Mouse (Mus musculus) testis, adult 2 months (tissue): ENCODE data around the gene Hils1. TPM values are rescaled to one million over a fixed set of nuclear protein-coding genes. Genes with fewer than 3 reads are reported as not detected.

ENCODE experiments used
- H3K27ac ChIP-seq: fragments of 200-500 bp; 2 replicates; pipeline ENCODE4 v1.5.1; 2012; ENCODE audit warnings: low read depth, low read length; ENCODE audit not compliant: control insufficient read depth, insufficient read depth
- H3K27me3 ChIP-seq: fragments of 200-500 bp; 2 replicates; pipeline ENCODE4 v1.6.1; 2012; ENCODE audit warnings: mild to moderate bottlenecking, low read length, moderate library complexity; ENCODE audit not compliant: control insufficient read depth, insufficient read depth
- H3K36me3 ChIP-seq: fragments of 200-500 bp; 2 replicates; pipeline ENCODE4 v1.6.1; 2012; ENCODE audit warnings: mild to moderate bottlenecking, low read length; ENCODE audit not compliant: control insufficient read depth, insufficient read depth
- H3K4me1 ChIP-seq: fragments of 200-500 bp; 2 replicates; pipeline ENCODE4 v1.6.1; 2012; ENCODE audit warnings: low read length; ENCODE audit not compliant: control insufficient read depth, insufficient read depth
- H3K4me3 ChIP-seq: fragments of 200-500 bp; 2 replicates; pipeline ENCODE4 v1.5.1; 2012; ENCODE audit warnings: low read depth, mild to moderate bottlenecking, low read length, moderate library complexity, mixed read lengths; ENCODE audit not compliant: control insufficient read depth
- CTCF ChIP-seq: fragments of 200-500 bp; IDR thresholded peaks from 2 replicates; pipeline ENCODE4 v1.5.1; 2012; ENCODE audit warnings: low read depth, mild to moderate bottlenecking, inconsistent platforms, low read length, moderate library complexity; ENCODE audit not compliant: control insufficient read depth, insufficient read depth, insufficient replicate concordance
- POLR2A ChIP-seq: fragments of 200-500 bp; IDR thresholded peaks from 2 replicates; pipeline ENCODE4 v1.6.1; 2012; ENCODE audit warnings: low read depth, mild to moderate bottlenecking, inconsistent platforms, low read length, moderate library complexity; ENCODE audit not compliant: control insufficient read depth
- polyA plus RNA-seq: library from polyadenylated mRNA; depleted of rRNA; stranded (reverse); fragments of >200 nt; gene quantifications from 2 replicates; pipeline ENCODE4 v1.2.3, GENCODE M21; 2012; rRNA removed

The Hils1 gene
- polyA plus RNA-seq, 1 experiment = 1,028 TPM

GRCm38 (mm10) chr11:95011416-95011815, 44.0 kb downstream of the Hils1 start:
- Histone ChIP-seq H3K36me3 (no peaks in the 10 kb centered on the region), H3K4me3 (no peak overlapping the region), H3K27me3 (peaks cover 2% of the 10 kb centered on the region; the same call in 1 of the 2 replicates), H3K27ac (no peak overlapping the region), H3K4me1 (peaks cover 21% of the 10 kb centered on the region)
- TF ChIP-seq POLR2A = no peak
- no peak for TF ChIP-seq CTCF

GRCm38 (mm10) chr11:95012075-95012474, 44.7 kb downstream of the Hils1 start:
- H3K36me3 ChIP-seq = no peaks in the 10 kb centered on the region
- H3K27ac ChIP-seq = no peak overlapping the region
- no peak overlapping the region for H3K4me3 ChIP-seq
- H3K4me1 ChIP-seq = peaks cover 18% of the 10 kb centered on the region
- TF ChIP-seq POLR2A (no peak), CTCF (no peak)
- peaks cover 2% of the 10 kb centered on the region; the same call in 1 of the 2 replicates for H3K27me3 ChIP-seq

GRCm38 (mm10) chr11:95012487-95012886, 45.1 kb downstream of the Hils1 start:
- Histone ChIP-seq H3K36me3 (no peaks in the 10 kb centered on the region), H3K27ac (no peak overlapping the region), H3K4me3 (no peak overlapping the region)

GRCm38 (mm10) chr11:95015484-95015883, 48.1 kb downstream of the Hils1 start:
- no peaks in the 10 kb centered on the region for H3K27me3 ChIP-seq
- no peak overlapping the region for H3K27ac ChIP-seq
- no peak overlapping the region for H3K4me3 ChIP-seq
- H3K4me1 ChIP-seq = peaks cover under 1% of the 10 kb centered on the region
- TF ChIP-seq POLR2A (no peak), CTCF (no peak)
- H3K36me3 ChIP-seq = no peaks in the 10 kb centered on the region

More at GRCm38 (mm10) chr11:95012487-95012886, 45.1 kb downstream of the Hils1 start:
- H3K4me1 ChIP-seq = peaks cover 18% of the 10 kb centered on the region
- TF ChIP-seq CTCF = no peak
- TF ChIP-seq POLR2A = no peak
- H3K27me3 ChIP-seq = peaks cover 2% of the 10 kb centered on the region; the same call in 1 of the 2 replicates

Other genes with a start within 250 kb of the Hils1 start
- gene Cdc34b, start 225.8 kb upstream of the Hils1 start, polyA plus RNA-seq = 0.91 and 1.2 TPM in 2 replicates
- not detected in 2 replicates for gene Tmem92, start 184.9 kb upstream of the Hils1 start, polyA plus RNA-seq
- 14.3 and 18.0 TPM in 2 replicates for gene Col1a1, start 31.4 kb upstream of the Hils1 start, polyA plus RNA-seq
- 27.5 and 33.7 TPM in 2 replicates for gene Sgca, start 8.7 kb downstream of the Hils1 start, polyA plus RNA-seq
- gene Ppp1r9b, start 23.4 kb downstream of the Hils1 start, polyA plus RNA-seq = 14.6 and 15.0 TPM in 2 replicates
- gene Samd14, start 42.3 kb downstream of the Hils1 start, polyA plus RNA-seq = 0.67 and 0.75 TPM in 2 replicates
- gene Pdk2, start 73.8 kb downstream of the Hils1 start, polyA plus RNA-seq = 220 and 229 TPM in 2 replicates
- gene Itga3, start 109.2 kb downstream of the Hils1 start, polyA plus RNA-seq = 1.5 and 2.2 TPM in 2 replicates
- gene Dlx3, start 152.5 kb downstream of the Hils1 start, polyA plus RNA-seq = 0.04 TPM in 2 replicates
- 1.4 and 2.1 TPM in 2 replicates for gene Dlx4, start 178.7 kb downstream of the Hils1 start, polyA plus RNA-seq